Mouse (Mus musculus): ENCODE data around the gene Tbc1d23.

DNA sequence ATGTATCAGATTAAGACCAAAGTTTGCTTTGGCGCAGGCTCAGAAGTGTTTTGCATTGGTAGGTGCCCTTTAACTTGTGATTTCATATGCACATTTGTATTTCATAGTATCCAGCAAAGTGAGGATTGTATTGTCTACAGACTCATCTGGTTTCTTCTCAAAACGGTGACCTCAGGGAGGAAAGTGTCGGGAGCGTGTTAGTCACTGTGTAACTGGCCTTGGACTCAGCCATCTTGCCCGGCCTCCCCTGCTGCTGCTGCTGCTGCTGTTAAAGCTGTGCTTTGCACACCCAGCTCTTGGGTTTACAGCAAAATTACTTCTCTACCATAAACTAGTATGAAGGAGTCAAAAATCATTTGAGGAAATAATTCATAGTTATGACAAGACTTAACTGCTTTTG, 86.6 kb downstream of the Tbc1d23 start:
- TF ChIP-seq POLR2A (IDR thresholded peaks at IDR 0.05; ENCODE audit: borderline replicate concordance, control insufficient read depth, low read depth, low read length) (no peak), CTCF (IDR thresholded peaks at IDR 0.05; ENCODE audit: control insufficient read depth, insufficient read depth, low read length) (no peak)

Data from bone marrow, adult 2 months (tissue).